Mouse (Mus musculus) heart, embryonic 13.5 days (tissue): ENCODE measurements around the gene Rab3ip. TPM values are rescaled to one million over a fixed set of nuclear protein-coding genes. Genes with fewer than 3 reads are reported as not detected.

ENCODE experiments used
- ATAC-seq: fragments of 200-750 bp; cut with Nextera tagmentation; 2 replicates; pipeline ENCODE4 v1.8.0; 2017; ENCODE audit warnings: moderate TSS enrichment; ENCODE audit not compliant: insufficient number of reproducible peaks, low FRiP score, low TSS enrichment; ENCODE audit errors: extremely low read depth
- H3K27ac ChIP-seq: fragments of 300-500 bp; sonication (generic); replicated peaks from 2 replicates; pipeline ENCODE4 v1.5.1; 2015; ENCODE audit warnings: moderate library complexity, mild to moderate bottlenecking, inconsistent platforms
- H3K27me3 ChIP-seq: fragments of 300-500 bp; sonication (generic); replicated peaks from 2 replicates; pipeline ENCODE4 v1.6.1; 2015; ENCODE audit warnings: mild to moderate bottlenecking, inconsistent platforms
- H3K36me3 ChIP-seq: fragments of 300-500 bp; sonication (generic); 2 replicates; pipeline ENCODE4 v1.6.1; 2015; ENCODE audit warnings: mild to moderate bottlenecking, inconsistent platforms
- H3K4me1 ChIP-seq: fragments of 300-500 bp; sonication (generic); 2 replicates; pipeline ENCODE4 v1.6.1; 2015; ENCODE audit warnings: inconsistent platforms
- H3K4me2 ChIP-seq: fragments of 300-500 bp; sonication (generic); 2 replicates; pipeline ENCODE4 v1.6.1; 2015; ENCODE audit warnings: inconsistent platforms, mild to moderate bottlenecking, moderate library complexity
- H3K4me3 ChIP-seq: fragments of 300-500 bp; sonication (generic); 2 replicates; pipeline ENCODE4 v1.5.1; 2015; ENCODE audit warnings: moderate library complexity, mild to moderate bottlenecking, inconsistent platforms
- H3K9ac ChIP-seq: fragments of 300-500 bp; sonication (generic); 2 replicates; pipeline ENCODE4 v1.6.1; 2015; ENCODE audit warnings: inconsistent platforms, mild to moderate bottlenecking, moderate library complexity
- H3K9me3 ChIP-seq: fragments of 300-500 bp; sonication (generic); 2 replicates; pipeline ENCODE4 v1.6.1; 2016; ENCODE audit warnings: inconsistent platforms
- WGBS: fragments of 180-500 bp; shearing (Covaris S2); methylation state at CpG from one replicate; pipeline ENCODE4 v1.1.7; 2015; ENCODE audit warnings: mixed read lengths; 5-methylcytosine and 5-hydroxymethylcytosine counted together
- polyA plus RNA-seq: library from polyadenylated mRNA; unstranded; fragments of >200 nt; fragmentation: Nextera tagmentation; extraction: Ambion mirVana; gene quantifications from 2 replicates; pipeline ENCODE4 v1.2.1, GENCODE M21; 2015

The Rab3ip gene
- polyA plus RNA-seq, 1 experiment from 2014 or later = 54.1 TPM

DNA sequence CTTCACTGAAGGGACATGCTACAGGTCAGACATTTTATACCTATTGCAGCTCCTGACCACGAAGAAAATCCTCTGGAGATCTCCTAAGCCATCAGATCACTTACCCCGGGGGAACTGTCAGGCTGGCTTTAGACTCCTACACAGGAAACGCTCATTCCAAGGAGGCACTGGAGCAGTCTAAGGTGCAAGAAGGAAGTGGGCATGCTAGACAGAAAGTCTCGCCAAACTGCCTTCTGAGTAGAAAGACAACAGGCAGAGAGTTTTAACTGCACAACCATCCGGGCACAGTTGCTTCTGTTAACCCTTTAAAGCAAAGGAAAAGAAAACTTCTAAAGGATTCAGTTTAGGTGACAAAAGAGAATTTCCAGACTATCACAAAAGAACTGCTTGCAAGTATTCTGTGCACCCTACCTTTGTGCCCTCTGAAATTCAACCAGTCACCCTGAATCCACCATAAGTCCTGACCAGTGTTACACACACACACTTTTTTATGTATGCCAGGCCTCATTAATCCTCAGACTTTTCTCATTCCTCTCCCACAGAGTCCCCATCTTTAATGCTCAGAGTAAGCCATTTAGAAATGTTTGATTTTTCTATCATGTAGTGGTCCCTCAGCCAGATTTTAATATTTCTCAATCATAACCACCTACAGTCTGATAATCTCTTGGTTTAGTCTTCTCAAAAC is 7.4 kb upstream of the Rab3ip start:
- no peak overlapping the region for H3K4me3 ChIP-seq
- peaks cover 3% of the 10 kb centered on the region; the same call in 1 of the 2 replicates for H3K9me3 ChIP-seq
- no peak for ATAC-seq
- no peaks in the 10 kb centered on the region for H3K4me1 ChIP-seq
- H3K9ac ChIP-seq = no peak overlapping the region
- 46% methylated on average over 5 of the region's 5 CpGs for WGBS
- no peaks in the 10 kb centered on the region for H3K36me3 ChIP-seq
- H3K27me3 ChIP-seq = no peaks in the 10 kb centered on the region
- H3K4me2 ChIP-seq = no peak overlapping the region
- no peak overlapping the region for H3K27ac ChIP-seq

DNA sequence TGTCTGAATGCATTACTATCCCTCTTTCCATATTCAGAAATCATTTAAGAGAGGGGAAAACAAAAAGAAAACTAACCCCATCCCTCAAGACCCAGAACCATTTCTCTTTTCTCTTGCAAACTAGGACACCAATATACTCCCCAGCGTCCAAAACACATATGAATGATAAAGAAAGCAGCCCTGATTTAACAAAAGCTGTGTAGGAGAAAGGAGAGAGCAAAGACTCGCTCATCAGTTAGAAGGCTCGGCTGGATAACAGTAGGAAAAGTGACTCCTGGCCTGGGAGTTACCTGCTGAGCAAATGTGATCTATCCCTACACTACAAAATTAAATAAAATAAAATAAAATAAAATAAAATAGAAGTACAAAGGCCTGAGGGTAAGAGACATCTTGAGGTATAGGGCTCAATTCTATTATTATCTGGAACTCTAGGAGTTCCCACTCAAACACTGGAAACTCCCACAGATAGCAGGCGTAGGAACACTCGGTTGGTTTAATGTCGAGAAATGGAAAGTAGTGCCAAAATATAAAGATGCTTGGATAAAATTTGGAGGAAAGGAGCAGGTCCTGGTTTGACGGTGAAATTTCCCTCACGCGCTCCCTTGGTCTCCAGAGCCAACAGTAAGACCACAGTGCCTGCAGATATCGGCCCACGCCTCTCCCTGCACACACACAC is 6.1 kb upstream of the Rab3ip start:
- Histone ChIP-seq H3K9ac (no peak overlapping the region), H3K4me3 (no peak overlapping the region), H3K4me2 (no peak overlapping the region), H3K4me1 (no peaks in the 10 kb centered on the region), H3K27ac (no peak overlapping the region), H3K36me3 (no peaks in the 10 kb centered on the region; the same call in 1 of the 2 replicates), H3K9me3 (peaks cover 3% of the 10 kb centered on the region; the same call in 1 of the 2 replicates), H3K27me3 (no peaks in the 10 kb centered on the region)
- no peak for ATAC-seq
- WGBS = 86% methylated on average over 11 of the region's 11 CpGs

DNA sequence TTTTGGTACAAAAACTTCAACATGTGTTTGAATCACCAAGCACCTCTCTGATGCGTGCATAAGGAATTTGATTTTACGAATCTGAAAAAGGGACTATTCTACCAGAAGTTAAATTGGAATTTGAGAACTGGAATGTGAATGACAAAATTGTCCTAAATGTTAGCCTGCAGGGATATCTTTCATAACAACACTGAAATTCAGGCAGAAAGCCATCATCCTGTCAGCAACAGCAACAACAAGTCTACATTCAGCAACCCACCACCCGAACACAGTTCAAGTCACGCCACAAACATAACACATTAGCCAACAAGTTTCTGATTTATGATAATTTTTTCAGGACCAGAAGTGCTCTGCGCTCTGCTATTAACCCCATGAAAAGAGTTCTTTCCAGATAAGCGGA is 4.6 kb upstream of the Rab3ip start:
- 83% methylated on average over 6 of the region's 6 CpGs for WGBS
- H3K9ac ChIP-seq = no peak overlapping the region

DNA sequence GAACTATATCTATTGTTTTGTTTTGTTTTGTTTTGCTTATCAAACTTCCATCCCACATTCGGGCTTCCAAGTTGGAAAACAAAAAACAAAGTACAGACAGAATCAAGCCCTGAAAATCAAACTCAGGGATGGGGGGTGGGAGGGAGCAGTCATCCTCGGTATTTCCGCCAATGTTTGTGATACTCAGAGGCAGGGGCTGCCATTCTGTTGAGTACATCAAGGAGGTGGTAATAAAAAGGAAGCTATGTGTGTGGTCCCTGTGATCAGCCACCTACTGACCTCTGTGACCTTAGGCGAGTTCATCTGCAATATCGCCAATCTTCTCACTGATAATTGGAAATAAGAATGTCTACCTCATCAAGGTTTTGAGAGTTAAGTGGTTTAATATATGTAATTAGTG is 317 bp upstream of the Rab3ip start:
- Histone ChIP-seq H3K27me3 (no peaks in the 10 kb centered on the region), H3K9me3 (peaks cover 3% of the 10 kb centered on the region; the same call in 1 of the 2 replicates), H3K4me3 (peak overlapping the region; percentile 84), H3K4me2 (peak overlapping the region; percentile 73), H3K4me1 (peaks cover 37% of the 10 kb centered on the region), H3K36me3 (no peaks in the 10 kb centered on the region; the same call in 1 of the 2 replicates), H3K9ac (peak overlapping the region; percentile 73), H3K27ac (no peak overlapping the region)
- WGBS = 23% methylated on average over 5 of the region's 5 CpGs
- no peak for ATAC-seq

More for the DNA sequence above, 4.6 kb upstream of the Rab3ip start:
- Histone ChIP-seq H3K36me3 (no peaks in the 10 kb centered on the region; the same call in 1 of the 2 replicates), H3K4me3 (no peak overlapping the region), H3K27me3 (no peaks in the 10 kb centered on the region), H3K9me3 (peaks cover 3% of the 10 kb centered on the region; the same call in 1 of the 2 replicates), H3K27ac (no peak overlapping the region), H3K4me2 (no peak overlapping the region), H3K4me1 (peaks cover 4% of the 10 kb centered on the region)
- ATAC-seq = no peak

DNA sequence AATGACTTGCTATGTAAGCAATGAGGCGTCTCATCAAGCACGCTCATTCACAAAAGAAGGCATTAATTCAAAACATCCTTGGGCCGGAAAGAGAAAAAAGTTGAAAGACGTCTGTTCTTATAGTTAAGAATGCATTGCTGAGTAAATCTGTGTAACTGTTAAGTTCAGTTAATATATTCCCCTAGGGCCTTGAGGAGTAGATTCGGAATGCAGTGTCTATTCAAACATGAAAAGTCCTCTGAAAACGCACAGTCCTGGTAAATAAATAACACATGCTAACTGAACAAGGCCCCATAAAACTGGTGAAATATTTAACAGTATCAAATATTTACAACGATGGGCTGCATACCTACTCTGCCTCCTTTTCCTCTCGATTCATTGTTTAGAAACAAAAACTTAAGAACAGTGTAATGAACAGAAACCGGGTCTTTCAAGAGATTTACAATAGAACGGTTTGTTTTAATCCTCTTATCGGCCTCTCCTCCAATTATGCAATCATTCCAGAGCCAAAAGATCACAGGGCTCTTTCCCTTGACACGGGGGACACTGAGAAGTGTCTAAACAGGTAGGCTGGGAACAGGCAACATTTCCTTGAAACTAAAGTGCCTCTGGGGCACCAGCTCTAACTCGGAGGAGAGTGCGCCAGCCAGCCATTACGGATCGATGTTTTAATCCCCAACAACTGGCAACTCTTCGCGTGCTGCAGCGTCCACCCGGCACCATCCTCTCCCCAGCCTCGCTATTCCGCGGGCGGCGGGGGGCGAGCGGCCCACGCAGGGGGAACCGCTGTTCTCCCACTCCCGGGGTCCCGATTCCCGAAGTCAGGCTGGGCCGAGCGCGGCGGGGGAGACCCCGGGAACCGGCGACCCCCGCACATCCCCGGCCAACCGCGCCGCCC is 1.2 kb downstream of the Rab3ip start:
- 3% methylated on average over 44 of the region's 44 CpGs for WGBS
- H3K4me2 ChIP-seq = peak overlapping the region; percentile 73
- H3K4me3 ChIP-seq = peak overlapping the region; percentile 84
- peaks cover 52% of the 10 kb centered on the region for H3K4me1 ChIP-seq
- peak overlapping the region; percentile 98 for H3K9ac ChIP-seq
- no peak for ATAC-seq
- H3K27me3 ChIP-seq = no peaks in the 10 kb centered on the region
- H3K9me3 ChIP-seq = no peaks in the 10 kb centered on the region
- peak overlapping the region; percentile 90 for H3K27ac ChIP-seq
- H3K36me3 ChIP-seq = no peaks in the 10 kb centered on the region; the same call in 1 of the 2 replicates

DNA sequence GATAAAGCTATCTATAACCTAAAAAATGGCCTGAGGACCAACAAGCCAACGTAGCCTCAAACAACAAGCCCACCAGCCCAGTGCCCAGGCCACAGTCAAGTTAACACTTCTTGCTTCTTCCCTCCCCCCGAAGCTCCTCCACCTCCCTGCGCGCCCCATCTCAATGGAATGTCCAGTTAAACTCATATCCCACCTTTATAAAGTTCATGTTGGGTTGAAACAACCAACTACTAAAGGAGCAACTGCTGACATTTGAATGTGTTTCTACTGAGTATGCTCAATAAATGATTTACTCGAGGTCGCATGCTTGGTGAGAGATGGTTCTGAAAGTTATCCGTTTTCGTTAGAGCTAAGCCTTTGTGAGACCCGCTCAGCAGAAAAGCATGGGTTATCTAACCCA is 2.2 kb downstream of the Rab3ip start:
- Histone ChIP-seq H3K9me3 (no peaks in the 10 kb centered on the region), H3K27me3 (no peaks in the 10 kb centered on the region), H3K4me2 (peak overlapping the region; percentile 73), H3K4me1 (peaks cover 54% of the 10 kb centered on the region), H3K36me3 (no peaks in the 10 kb centered on the region; the same call in 1 of the 2 replicates), H3K4me3 (peak overlapping the region; percentile 84), H3K9ac (peak overlapping the region; percentile 98), H3K27ac (no peak overlapping the region)
- ATAC-seq = no peak
- WGBS = 81% methylated on average over 9 of the region's 9 CpGs

DNA sequence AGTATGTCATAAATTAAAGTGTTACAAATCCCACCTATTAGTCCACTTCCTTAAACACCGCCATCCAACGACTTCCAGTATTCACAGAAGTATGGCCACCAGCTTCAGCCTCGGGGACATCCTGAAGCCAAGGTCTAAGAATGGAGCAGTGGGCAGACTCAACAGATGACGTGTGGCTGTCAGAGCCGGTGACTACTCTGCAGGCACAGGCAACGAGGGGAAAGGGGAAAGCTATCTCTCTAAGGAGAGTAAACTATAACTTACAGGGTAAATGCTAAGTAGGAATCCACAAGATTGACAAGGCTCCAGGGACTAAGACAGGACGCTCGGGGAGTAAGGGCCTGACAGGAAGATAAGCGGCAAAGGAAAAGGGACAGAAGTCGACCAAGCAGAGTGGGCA is 5.6 kb downstream of the Rab3ip start:
- no peak for ATAC-seq
- 25% methylated on average over 10 of the region's 10 CpGs for WGBS
- peak overlapping the region; percentile 67 for H3K9ac ChIP-seq
- 0 out of 2 replicates have a peak, but pooled peaks cover 6% of the 10 kb centered on the region for H3K9me3 ChIP-seq
- H3K4me2 ChIP-seq = peak overlapping the region; percentile 59
- no peaks in the 10 kb centered on the region for H3K27me3 ChIP-seq
- peaks cover 12% of the 10 kb centered on the region for H3K36me3 ChIP-seq
- peak overlapping the region; percentile 92 for H3K27ac ChIP-seq
- peak overlapping the region; percentile 24 for H3K4me3 ChIP-seq
- peaks cover 50% of the 10 kb centered on the region for H3K4me1 ChIP-seq

DNA sequence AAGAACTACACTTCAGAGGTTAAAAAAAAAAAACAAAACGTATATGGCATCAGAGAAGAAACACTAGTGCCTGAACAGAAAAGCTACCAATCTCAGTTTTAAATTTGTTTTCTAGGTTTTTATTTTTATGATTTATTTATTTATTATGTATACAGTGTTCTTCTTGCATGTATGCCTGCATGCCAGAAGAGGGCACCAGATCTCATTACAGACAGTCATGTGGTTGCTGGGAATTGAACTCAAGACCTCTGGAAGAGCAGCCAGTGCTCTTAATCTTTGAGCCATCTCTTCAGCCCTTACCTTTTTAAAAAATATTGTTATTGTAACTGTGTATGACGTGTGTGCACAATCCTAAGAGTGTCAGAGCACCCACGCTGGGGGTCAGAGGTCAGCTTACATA is 6.4 kb downstream of the Rab3ip start:
- Histone ChIP-seq H3K9me3 (0 out of 2 replicates have a peak, but pooled peaks cover 6% of the 10 kb centered on the region), H3K4me2 (no peak overlapping the region), H3K27me3 (no peaks in the 10 kb centered on the region), H3K4me3 (no peak overlapping the region), H3K9ac (no peak overlapping the region), H3K27ac (peak overlapping the region; percentile 92; the same call in 1 of the 2 replicates), H3K4me1 (peaks cover 49% of the 10 kb centered on the region), H3K36me3 (peaks cover 15% of the 10 kb centered on the region)
- ATAC-seq = no peak
- 86% methylated on average over 3 of the region's 3 CpGs for WGBS

DNA sequence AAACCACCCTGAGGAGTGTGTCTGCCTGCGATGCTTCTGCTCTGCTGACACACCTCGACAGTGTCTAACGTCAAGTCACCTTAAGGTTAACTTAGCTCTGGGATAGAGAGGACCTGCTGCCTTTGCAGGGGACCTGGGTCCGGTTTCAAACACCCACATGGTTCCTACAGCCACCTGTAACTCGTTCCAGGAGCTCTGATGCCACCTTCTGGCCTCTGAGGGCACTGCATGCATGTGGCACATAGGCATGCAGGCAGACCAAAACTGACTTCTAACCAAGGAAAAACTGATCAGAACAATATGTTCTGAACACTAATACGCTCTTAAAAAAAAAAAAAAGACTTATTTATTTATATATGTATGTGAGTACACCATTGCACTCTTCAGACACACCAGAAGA is 7.5 kb downstream of the Rab3ip start:
- Histone ChIP-seq H3K4me2 (no peak overlapping the region), H3K4me3 (no peak overlapping the region), H3K4me1 (peaks cover 38% of the 10 kb centered on the region), H3K36me3 (peaks cover 26% of the 10 kb centered on the region), H3K27me3 (no peaks in the 10 kb centered on the region), H3K9me3 (0 out of 2 replicates have a peak, but pooled peaks cover 6% of the 10 kb centered on the region), H3K27ac (no peak overlapping the region), H3K9ac (no peak overlapping the region)
- 88% methylated on average over 6 of the region's 6 CpGs for WGBS
- no peak for ATAC-seq

DNA sequence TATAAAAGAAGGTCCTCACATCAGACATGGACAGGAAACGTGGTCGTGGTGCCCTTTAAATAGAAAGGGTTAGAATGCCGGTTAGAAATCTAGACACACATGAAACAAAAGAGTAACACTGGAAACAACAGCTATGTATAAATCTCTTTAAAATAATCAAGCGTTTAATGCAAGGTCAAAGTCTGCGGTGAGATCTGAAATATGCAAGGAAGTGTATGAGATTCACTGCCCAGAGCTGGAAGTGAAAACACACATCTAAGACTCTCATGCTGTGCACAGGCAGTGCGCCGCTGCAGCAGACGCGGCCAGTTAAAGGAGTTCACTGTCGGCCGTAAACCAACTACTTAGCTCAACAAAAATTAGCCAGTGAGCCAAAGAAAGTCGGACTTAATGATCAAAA is 15.5 kb downstream of the Rab3ip start:
- Histone ChIP-seq H3K9me3 (no peaks in the 10 kb centered on the region), H3K27me3 (no peaks in the 10 kb centered on the region), H3K4me3 (no peak overlapping the region), H3K9ac (no peak overlapping the region), H3K36me3 (peaks cover 83% of the 10 kb centered on the region), H3K4me1 (peaks cover 8% of the 10 kb centered on the region), H3K27ac (no peak overlapping the region), H3K4me2 (no peak overlapping the region)
- no peak for ATAC-seq
- 87% methylated on average over 12 of the region's 12 CpGs for WGBS

DNA sequence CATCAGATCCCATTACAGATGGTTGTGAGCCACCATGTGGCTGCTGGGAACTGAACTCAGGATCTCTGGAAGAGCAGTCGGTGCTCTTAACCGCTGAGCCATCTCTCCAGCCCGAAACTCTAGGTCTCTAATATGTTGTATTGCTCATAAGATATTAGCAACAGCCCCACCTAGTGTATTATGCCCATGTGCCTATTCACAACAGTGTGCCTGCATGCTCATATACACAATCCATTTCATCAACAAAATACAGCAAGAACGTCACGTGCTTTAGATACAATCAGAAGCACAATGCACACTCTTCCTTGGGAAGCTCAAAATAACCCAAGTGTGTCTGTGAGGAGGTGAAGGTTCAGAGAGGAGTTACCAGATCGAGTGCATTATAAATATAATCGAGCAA is 16.8 kb downstream of the Rab3ip start:
- ATAC-seq = no peak
- Histone ChIP-seq H3K27me3 (no peaks in the 10 kb centered on the region), H3K27ac (no peak overlapping the region), H3K9me3 (no peaks in the 10 kb centered on the region), H3K4me2 (no peak overlapping the region), H3K4me3 (no peak overlapping the region), H3K9ac (no peak overlapping the region), H3K4me1 (peaks cover 8% of the 10 kb centered on the region), H3K36me3 (peaks cover 87% of the 10 kb centered on the region)
- WGBS = 84% methylated on average over 7 of the region's 7 CpGs
